Mouse (Mus musculus) olfactory bulb, adult 2 months (tissue): ENCODE measurements around the gene Hoxa5.

Experiments
- CTCF ChIP-seq: fragments of 200-500 bp; IDR thresholded peaks from 2 replicates; pipeline ENCODE4 v1.5.1; 2012; ENCODE audit warnings: low read depth, mild to moderate bottlenecking, low read length, moderate library complexity; ENCODE audit not compliant: insufficient read depth
- POLR2A ChIP-seq: fragments of 200-500 bp; IDR thresholded peaks from 2 replicates; pipeline ENCODE4 v1.6.1; 2012; ENCODE audit warnings: mild to moderate bottlenecking, low read depth, low read length, moderate library complexity; ENCODE audit not compliant: insufficient read depth

GRCm38 (mm10) chr6:52218643-52219215 lies 14.3 kb upstream of the Hoxa5 start:
- TF ChIP-seq CTCF = no peak
- no peak for TF ChIP-seq POLR2A
